Mouse (Mus musculus): Measurements from ENCODE around the gene Ptpn7. TPM values are rescaled to one million over a fixed set of nuclear protein-coding genes. Genes with fewer than 3 reads are reported as not detected.

The Ptpn7 gene
- total and polyA plus RNA-seq, 2 experiments from 2014 or later = 0.10 to 0.11 TPM

- H3K4me2 ChIP-seq (ENCODE audit: low read depth, low read length) = no peak overlapping the region
- WGBS = 50% methylated on average over 11 of the region's 11 CpGs
- H3K27me3 ChIP-seq (ENCODE audit: insufficient read depth, low read length) = no peaks in the 10 kb centered on the region
- no peaks in the 10 kb centered on the region for H3K9me3 ChIP-seq (ENCODE audit: low read length)
- TF ChIP-seq CTCF (IDR thresholded peaks at IDR 0.05; ENCODE audit: low read depth) = no peak
- H3K36me3 ChIP-seq (ENCODE audit: insufficient read depth, low read length) = peaks cover 12% of the 10 kb centered on the region; the same call in 1 of the 2 replicates
- no peaks in the 10 kb centered on the region for H3K4me1 ChIP-seq (ENCODE audit: insufficient read depth, low read length)
- DNase-seq (ENCODE audit: low spot score) = peak; percentile 50
- peak; percentile 18; the same call in 1 of the 2 replicates for ATAC-seq
- H3K27ac ChIP-seq = peak overlapping the region; percentile 84
- no peak overlapping the region for H3K9ac ChIP-seq (replicated peaks; ENCODE audit: low read length)
- no peak overlapping the region for H3K4me3 ChIP-seq (ENCODE audit: low read length)
Measured at GRCm38 (mm10) chr1:135159556-135160123, 27.1 kb downstream of the Ptpn7 start.

- H3K4me2 ChIP-seq (ENCODE audit: low read depth, low read length) = no peak overlapping the region
- no peak overlapping the region for H3K4me3 ChIP-seq (ENCODE audit: low read length)
- ATAC-seq = no peak
- H3K36me3 ChIP-seq (ENCODE audit: insufficient read depth, low read length) = peaks cover 8% of the 10 kb centered on the region; the same call in 1 of the 2 replicates
- H3K9ac ChIP-seq (replicated peaks; ENCODE audit: low read length) = no peak overlapping the region
- 82% methylated on average over 13 of the region's 13 CpGs for WGBS
- no peak for DNase-seq (ENCODE audit: low spot score)
- H3K9me3 ChIP-seq (ENCODE audit: low read length) = no peaks in the 10 kb centered on the region
- H3K27ac ChIP-seq = peak overlapping the region; percentile 84
- no peaks in the 10 kb centered on the region for H3K4me1 ChIP-seq (ENCODE audit: insufficient read depth, low read length)
- TF ChIP-seq CTCF (IDR thresholded peaks at IDR 0.05; ENCODE audit: low read depth) = no peak
- no peaks in the 10 kb centered on the region for H3K27me3 ChIP-seq (ENCODE audit: insufficient read depth, low read length)
Measured at GRCm38 (mm10) chr1:135160411-135161050, 28.0 kb downstream of the Ptpn7 start.

GRCm38 (mm10) chr1:135162720-135163119, 30.2 kb downstream of the Ptpn7 start:
- H3K4me3 ChIP-seq (ENCODE audit: low read length) = no peak overlapping the region
- DNase-seq (ENCODE audit: low spot score) = peak; percentile 75
- H3K9ac ChIP-seq (replicated peaks; ENCODE audit: low read length) = no peak overlapping the region
- no peaks in the 10 kb centered on the region for H3K4me1 ChIP-seq (ENCODE audit: insufficient read depth, low read length)
- H3K9me3 ChIP-seq (ENCODE audit: low read length) = no peaks in the 10 kb centered on the region
- H3K27ac ChIP-seq = peak overlapping the region; percentile 78
- no peak; the same call in 1 of the 2 replicates for ATAC-seq
- WGBS = 26% methylated on average over 6 of the region's 6 CpGs
- TF ChIP-seq CTCF (IDR thresholded peaks at IDR 0.05; ENCODE audit: low read depth) = peak; percentile 20; the same call in 1 of the 2 replicates
- no peaks in the 10 kb centered on the region for H3K36me3 ChIP-seq (ENCODE audit: insufficient read depth, low read length)
- H3K27me3 ChIP-seq (ENCODE audit: insufficient read depth, low read length) = no peaks in the 10 kb centered on the region
- no peak overlapping the region for H3K4me2 ChIP-seq (ENCODE audit: low read depth, low read length)

GRCm38 (mm10) chr1:135167435-135167834, 34.9 kb downstream of the Ptpn7 start, which contains the start of gene Gpr37l1:
Gpr37l1 (minus strand) TSS chr1:135167681.
- 47% methylated on average over 11 of the region's 11 CpGs for whole genome bisulfite sequencing
- no peaks in the 10 kb centered on the region for H3K27me3 ChIP-seq (ENCODE audit: insufficient read depth, low read length)
- peak; percentile 50 for ATAC-seq

GRCm38 (mm10) chr1:135168453-135169200, 36.1 kb downstream of the Ptpn7 start:
- no peak for ATAC-seq

More at GRCm38 (mm10) chr1:135167435-135167834, 34.9 kb downstream of the Ptpn7 start, which contains the start of gene Gpr37l1:
- TF ChIP-seq CTCF (IDR thresholded peaks at IDR 0.05; ENCODE audit: low read depth) = peak; percentile 66
- H3K27ac ChIP-seq = 0 out of 2 replicates have a peak within 1 kb of the TSS, but pooled peaks have one; percentile 41
- no peaks in the 10 kb centered on the region for H3K9me3 ChIP-seq (ENCODE audit: low read length)
- no peaks in the 10 kb centered on the region for H3K36me3 ChIP-seq (ENCODE audit: insufficient read depth, low read length)
- no peak within 1 kb of the TSS for H3K9ac ChIP-seq (replicated peaks; ENCODE audit: low read length)
- H3K4me2 ChIP-seq (ENCODE audit: low read depth, low read length) = peak within 1 kb of the TSS; percentile 27; the same call in 1 of the 2 replicates
- H3K4me3 ChIP-seq (ENCODE audit: low read length) = peak within 1 kb of the TSS; percentile 10; the same call in 1 of the 2 replicates
- peak; percentile 65 for DNase-seq (ENCODE audit: low spot score)
- H3K4me1 ChIP-seq (ENCODE audit: insufficient read depth, low read length) = 0 out of 2 replicates have a peak, but pooled peaks cover 4% of the 10 kb centered on the region

GRCm38 (mm10) chr1:135169556-135170224, 37.2 kb downstream of the Ptpn7 start:
- Histone ChIP-seq H3K36me3 (ENCODE audit: insufficient read depth, low read length) (no peaks in the 10 kb centered on the region), H3K4me3 (ENCODE audit: low read length) (no peak overlapping the region), H3K4me1 (ENCODE audit: insufficient read depth, low read length) (0 out of 2 replicates have a peak, but pooled peaks cover 4% of the 10 kb centered on the region), H3K9ac (replicated peaks; ENCODE audit: low read length) (no peak overlapping the region), H3K4me2 (ENCODE audit: low read depth, low read length) (peak overlapping the region; percentile 8; the same call in 1 of the 2 replicates), H3K27me3 (ENCODE audit: insufficient read depth, low read length) (no peaks in the 10 kb centered on the region), H3K9me3 (ENCODE audit: low read length) (no peaks in the 10 kb centered on the region), H3K27ac (peak overlapping the region; percentile 66)
- no peak for TF ChIP-seq CTCF (IDR thresholded peaks at IDR 0.05; ENCODE audit: low read depth)
- peak; percentile 55 for ATAC-seq
- 35% methylated on average over 12 of the region's 12 CpGs for WGBS
- peak; percentile 67 for DNase-seq (ENCODE audit: low spot score)

More at GRCm38 (mm10) chr1:135168453-135169200, 36.1 kb downstream of the Ptpn7 start:
- TF ChIP-seq CTCF (IDR thresholded peaks at IDR 0.05; ENCODE audit: low read depth) = no peak
- Histone ChIP-seq H3K4me1 (ENCODE audit: insufficient read depth, low read length) (0 out of 2 replicates have a peak, but pooled peaks cover 4% of the 10 kb centered on the region), H3K27ac (no peak overlapping the region), H3K4me2 (ENCODE audit: low read depth, low read length) (no peak overlapping the region), H3K4me3 (ENCODE audit: low read length) (no peak overlapping the region), H3K9ac (replicated peaks; ENCODE audit: low read length) (no peak overlapping the region), H3K36me3 (ENCODE audit: insufficient read depth, low read length) (no peaks in the 10 kb centered on the region), H3K27me3 (ENCODE audit: insufficient read depth, low read length) (no peaks in the 10 kb centered on the region), H3K9me3 (ENCODE audit: low read length) (no peaks in the 10 kb centered on the region)
- 92% methylated on average over 10 of the region's 10 CpGs for WGBS
- DNase-seq (ENCODE audit: low spot score) = no peak
